Comparison of ENCODE assay signal across 14 mouse cellular contexts in genomic region chr2:117036197-117036872, GRCm38 (mm10).
A peak's percentile ranks its signal among the peaks of the same experiment; 100 is the strongest.
DNase-seq lines count a peak whose midpoint lies in the region; ATAC-seq lines count a peak whose summit lies in the region.
"Had no signal": no experiment of that assay in that cellular context is flagged by ENCODE, and none has a peak within 500 bp of the region (broad histone marks: within the 10 kb centered on the region; RNA-seq: fewer than 3 reads in every experiment).

No protein-coding gene starts in this region.

- 0 out of 2 replicates have a peak, but pooled peaks cover 2% of the 10 kb centered on the region for H3K9me3 ChIP-seq in heart, embryonic 16.5 days (replicated peaks; ENCODE audit: control insufficient read depth, low read length)
- no peaks in the 10 kb centered on the region for H3K9me3 ChIP-seq in limb, embryonic 10.5 days (replicated peaks)
- H3K9me3 ChIP-seq: G1E; limb, embryonic 13.5 days; midbrain, embryonic 15.5 days; neural tube, embryonic 12.5 days had no signal

- no peak overlapping the region for H3K9ac ChIP-seq in heart, embryonic 16.5 days (ENCODE audit: low read length)
- H3K9ac ChIP-seq: limb, embryonic 13.5 days; midbrain, embryonic 15.5 days; neural tube, embryonic 12.5 days had no signal

- DNase-seq in kidney, adult 11 months: peak; percentile 10
- DNase-seq in kidney, adult 18-20 months: no peak
- DNase-seq in adipocyte (ENCODE audit: low spot score): peak; percentile 86
- DNase-seq in lung, postnatal 36 days: peak; percentile 23
- DNase-seq in limb, embryonic 10.5 days (ENCODE audit: low spot score): no peak
- DNase-seq in embryo, embryonic 10 days (ENCODE audit: low spot score): no peak
- DNase-seq: cerebellum, adult 18-20 months; layer of hippocampus, postnatal 36 days; thymus, adult 2 months had no signal

- 0 out of 2 replicates have a peak, but pooled peaks have one; percentile 41 for ATAC-seq in heart, embryonic 16.5 days (replicated peaks; ENCODE audit: extremely low read depth, insufficient read depth, low FRiP score)
- ATAC-seq: midbrain, embryonic 15.5 days had no signal

- no peak overlapping the region for H3K4me2 ChIP-seq in heart, embryonic 16.5 days (ENCODE audit: low read depth, low read length)
- H3K4me2 ChIP-seq: limb, embryonic 13.5 days; midbrain, embryonic 15.5 days; neural tube, embryonic 12.5 days had no signal

- H3K4me1 ChIP-seq in heart, embryonic 16.5 days (ENCODE audit: control insufficient read depth, insufficient read depth, low read length): peaks cover 25% of the 10 kb centered on the region
- H3K4me1 ChIP-seq in limb, embryonic 10.5 days: peaks cover 15% of the 10 kb centered on the region
- H3K4me1 ChIP-seq: midbrain, embryonic 15.5 days had no signal

- no peaks in the 10 kb centered on the region for H3K27me3 ChIP-seq in heart, embryonic 16.5 days (ENCODE audit: control insufficient read depth, insufficient read depth, low read length)
- H3K27me3 ChIP-seq in limb, embryonic 10.5 days (ENCODE audit: low read depth, poor library complexity, severe bottlenecking): no peaks in the 10 kb centered on the region
- H3K27me3 ChIP-seq: limb, embryonic 13.5 days; midbrain, embryonic 15.5 days; neural tube, embryonic 12.5 days had no signal

- no peak overlapping the region for H3K4me3 ChIP-seq in heart, embryonic 16.5 days (ENCODE audit: low read length)
- no peak overlapping the region for H3K4me3 ChIP-seq in limb, embryonic 10.5 days
- H3K4me3 ChIP-seq: limb, embryonic 13.5 days; midbrain, embryonic 15.5 days; neural tube, embryonic 12.5 days had no signal

- 18% methylated on average over 8 of the region's 8 CpGs for whole genome bisulfite sequencing in heart, embryonic 16.5 days
- WGBS in limb, embryonic 10.5 days: 69% methylated on average over 8 of the region's 8 CpGs

- no peak overlapping the region for H3K27ac ChIP-seq in heart, embryonic 16.5 days (ENCODE audit: low read length)
- no peak overlapping the region for H3K27ac ChIP-seq in limb, embryonic 10.5 days
- H3K27ac ChIP-seq: limb, embryonic 13.5 days; midbrain, embryonic 15.5 days; neural tube, embryonic 12.5 days had no signal

- no peaks in the 10 kb centered on the region for H3K36me3 ChIP-seq in heart, embryonic 16.5 days (ENCODE audit: control insufficient read depth, insufficient read depth)
- no peaks in the 10 kb centered on the region for H3K36me3 ChIP-seq in limb, embryonic 10.5 days
- H3K36me3 ChIP-seq: G1E; limb, embryonic 13.5 days; midbrain, embryonic 15.5 days; neural tube, embryonic 12.5 days had no signal

Comparison
In these comparisons a context has a peak if more than half of its experiments do, and no peak if none do; other contexts are left out.
1. DNase-seq: peak in kidney, adult 11 months (single experiment), adipocyte (single experiment) and lung, postnatal 36 days (single experiment); none in kidney, adult 18-20 months (single experiment), limb, embryonic 10.5 days (single experiment) and embryo, embryonic 10 days (single experiment).